Mouse (Mus musculus) neutrophil, adult 5-6 weeks (primary cell): ENCODE results near the gene Mal. TPM values are rescaled to one million over a fixed set of nuclear protein-coding genes. Genes with fewer than 3 reads are reported as not detected.

ENCODE experiments used
- total RNA-seq: library from RNA; stranded (forward); fragments of 200-1000 nt; gene quantifications from 2 replicates; pipeline ENCODE4 v1.2.3, GENCODE M21; 2017

The Mal gene
- total RNA-seq, 1 experiment from 2014 or later: 7.6 TPM

Other genes with a start within 250 kb of the Mal start
- not detected in 2 replicates for gene Gpat2, start 231.5 kb downstream of the Mal start, total RNA-seq
- 8.5 and 11.8 TPM in 2 replicates for gene Fahd2a, start 212.1 kb downstream of the Mal start, total RNA-seq
- gene Kcnip3, start 134.6 kb downstream of the Mal start, total RNA-seq: 0.25 TPM in 1 of 2 replicates, not detected in the other
- gene Prom2, start 115.2 kb downstream of the Mal start, total RNA-seq: not detected in 2 replicates
- 4.4 and 5.2 TPM in 2 replicates for gene Zfp661, start 69.6 kb downstream of the Mal start, total RNA-seq
- 29.9 and 34.9 TPM in 2 replicates for gene Mrps5, start 69.5 kb downstream of the Mal start, total RNA-seq
- gene Mall, start 73.2 kb upstream of the Mal start, total RNA-seq: 0.61 TPM in 1 of 2 replicates, not detected in the other
- gene Nphp1, start 132.2 kb upstream of the Mal start, total RNA-seq: 0.58 TPM in 1 of 2 replicates, not detected in the other
- gene Mtln, start 135.8 kb upstream of the Mal start, total RNA-seq: 1.5 and 5.6 TPM in 2 replicates
- gene Bub1, start 175.2 kb upstream of the Mal start, total RNA-seq: 0.25 TPM in 1 of 2 replicates, not detected in the other
- gene Acoxl, start 182.2 kb upstream of the Mal start, total RNA-seq: 0.23 and 0.49 TPM in 2 replicates